Mouse (Mus musculus) C2C12 (cell line): ENCODE data around the gene Ankrd36. TPM values are rescaled to one million over a fixed set of nuclear protein-coding genes. Genes with fewer than 3 reads are reported as not detected.

Experiments
- H3K27me3 ChIP-seq: one replicate; pipeline ENCODE4 v1.6.1; 2011; ENCODE audit not compliant: control insufficient read depth, insufficient read depth, insufficient read length
- H3K36me3 ChIP-seq: one replicate; pipeline ENCODE4 v1.6.1; 2011; ENCODE audit not compliant: control insufficient read depth, insufficient read depth
- H3K4me3 ChIP-seq: one replicate; pipeline ENCODE4 v1.5.1; 2011; ENCODE audit warnings: mild to moderate bottlenecking, control low read depth; ENCODE audit not compliant: poor library complexity, insufficient read depth, severe bottlenecking
- H3K79me2 ChIP-seq: one replicate; pipeline ENCODE4 v1.6.1; 2011; ENCODE audit not compliant: control insufficient read depth, insufficient read depth
- H3K79me3 ChIP-seq: one replicate; pipeline ENCODE4 v1.6.1; 2011; ENCODE audit warnings: low read depth, control low read depth
- H3ac ChIP-seq: one replicate; pipeline ENCODE3; 2011; ENCODE audit warnings: low read depth; ENCODE audit not compliant: control insufficient read depth, insufficient read length
- CEBPB ChIP-seq: IDR thresholded peaks from one replicate; pipeline ENCODE4 v1.6.1; 2011; ENCODE audit warnings: low read depth, mild to moderate bottlenecking, control low read depth, moderate library complexity
- CTCF ChIP-seq: IDR thresholded peaks from one replicate; pipeline ENCODE4 v1.5.1; 2011; ENCODE audit not compliant: control insufficient read depth, insufficient read depth, insufficient read length
- FOSL1 ChIP-seq: IDR thresholded peaks from one replicate; pipeline ENCODE4 v1.8.0; 2011; ENCODE audit warnings: mild to moderate bottlenecking, low read length; ENCODE audit not compliant: poor library complexity, insufficient read depth, severe bottlenecking
- MAX ChIP-seq: IDR thresholded peaks from one replicate; pipeline ENCODE4 v1.6.1; 2011; ENCODE audit warnings: mild to moderate bottlenecking, control low read depth
- MYOD1 ChIP-seq: IDR thresholded peaks from one replicate; pipeline ENCODE4 v1.6.1; 2011; ENCODE audit warnings: low read depth; ENCODE audit not compliant: control insufficient read depth, insufficient read length
- MYOG ChIP-seq: IDR thresholded peaks from one replicate; pipeline ENCODE4 v1.6.1; 2011; ENCODE audit not compliant: control insufficient read depth, insufficient read length; ENCODE audit errors: extremely low read depth
- USF1 ChIP-seq: IDR thresholded peaks from one replicate; pipeline ENCODE4 v1.6.1; 2011; ENCODE audit warnings: low read depth, mild to moderate bottlenecking, control low read depth, moderate library complexity
- polyA plus RNA-seq: library from polyadenylated mRNA; unstranded; fragments of >200 nt; fragmentation: generic; extraction: Trizol; gene quantifications from one replicate; pipeline ENCODE4 v1.2.1, GENCODE M21; 2012; ENCODE audit warnings: missing spikeins

The Ankrd36 gene
- polyA plus RNA-seq, 1 experiment: not detected

DNA sequence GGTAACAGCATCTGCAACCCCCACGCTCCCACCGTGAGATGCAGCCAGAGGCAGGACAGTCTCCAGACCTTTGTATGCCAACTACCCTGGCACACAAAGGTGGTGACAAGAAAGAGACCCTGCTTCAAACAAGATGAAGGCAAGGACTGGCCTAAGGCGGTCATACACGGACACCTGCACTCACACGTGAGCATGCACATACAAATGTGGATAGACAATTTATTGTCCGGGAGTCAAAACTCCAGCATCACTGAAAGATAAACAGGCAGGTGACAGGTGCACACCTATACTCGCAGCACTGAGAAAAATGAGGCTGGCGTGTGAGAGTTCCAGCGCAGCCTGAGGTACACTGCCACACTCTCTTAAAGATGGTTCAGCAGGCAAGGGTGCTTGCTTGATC lies 136.5 kb downstream of the Ankrd36 start:
- Histone ChIP-seq H3K4me3 (no peak overlapping the region), H3ac (no peak overlapping the region), H3K36me3 (peaks cover 6% of the 10 kb centered on the region), H3K79me3 (peaks cover 16% of the 10 kb centered on the region), H3K79me2 (peaks cover 29% of the 10 kb centered on the region), H3K27me3 (no peaks in the 10 kb centered on the region)
- TF ChIP-seq USF1 (no peak), CTCF (no peak), FOSL1 (no peak), MAX (no peak), MYOG (no peak), MYOD1 (no peak), CEBPB (no peak)

DNA sequence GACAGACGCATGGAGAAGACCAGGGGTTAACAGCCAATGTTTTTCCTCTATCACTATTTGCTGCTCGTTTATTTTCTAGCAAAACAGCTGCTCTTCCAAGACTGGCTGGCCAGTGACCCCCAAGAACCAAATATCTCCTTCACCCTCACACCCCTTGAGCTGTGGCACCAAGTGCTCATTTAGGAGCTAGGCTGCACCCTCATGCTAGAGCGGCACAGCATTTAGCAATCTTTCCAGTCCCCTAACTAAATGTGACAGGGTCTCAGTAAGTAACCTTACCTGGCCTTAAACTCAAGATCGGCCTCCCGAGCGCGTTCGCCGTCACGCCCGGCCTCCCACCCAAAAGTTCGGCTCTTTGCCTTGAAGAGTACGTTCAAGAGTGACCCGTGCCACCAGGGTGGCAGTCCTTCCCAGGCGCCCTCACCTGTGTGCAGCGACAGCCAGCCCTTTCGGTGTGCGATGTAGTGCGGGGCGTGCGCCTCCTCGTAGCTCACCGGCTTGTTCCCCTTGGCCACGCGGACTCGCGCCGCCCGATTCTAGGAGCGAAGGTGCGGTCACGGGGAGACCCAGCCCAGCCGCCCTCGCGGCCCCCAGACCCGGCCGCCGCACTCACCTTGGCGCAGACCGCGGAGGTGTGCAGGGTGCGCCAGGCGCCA lies 137.5 kb downstream of the Ankrd36 start:
- TF ChIP-seq CTCF (no peak), MAX (no peak), MYOD1 (no peak)
- Histone ChIP-seq H3K27me3 (no peaks in the 10 kb centered on the region), H3K79me2 (peaks cover 29% of the 10 kb centered on the region), H3ac (peak overlapping the region; percentile 98), H3K36me3 (peaks cover 6% of the 10 kb centered on the region), H3K79me3 (peaks cover 16% of the 10 kb centered on the region), H3K4me3 (peak overlapping the region; percentile 95)

DNA sequence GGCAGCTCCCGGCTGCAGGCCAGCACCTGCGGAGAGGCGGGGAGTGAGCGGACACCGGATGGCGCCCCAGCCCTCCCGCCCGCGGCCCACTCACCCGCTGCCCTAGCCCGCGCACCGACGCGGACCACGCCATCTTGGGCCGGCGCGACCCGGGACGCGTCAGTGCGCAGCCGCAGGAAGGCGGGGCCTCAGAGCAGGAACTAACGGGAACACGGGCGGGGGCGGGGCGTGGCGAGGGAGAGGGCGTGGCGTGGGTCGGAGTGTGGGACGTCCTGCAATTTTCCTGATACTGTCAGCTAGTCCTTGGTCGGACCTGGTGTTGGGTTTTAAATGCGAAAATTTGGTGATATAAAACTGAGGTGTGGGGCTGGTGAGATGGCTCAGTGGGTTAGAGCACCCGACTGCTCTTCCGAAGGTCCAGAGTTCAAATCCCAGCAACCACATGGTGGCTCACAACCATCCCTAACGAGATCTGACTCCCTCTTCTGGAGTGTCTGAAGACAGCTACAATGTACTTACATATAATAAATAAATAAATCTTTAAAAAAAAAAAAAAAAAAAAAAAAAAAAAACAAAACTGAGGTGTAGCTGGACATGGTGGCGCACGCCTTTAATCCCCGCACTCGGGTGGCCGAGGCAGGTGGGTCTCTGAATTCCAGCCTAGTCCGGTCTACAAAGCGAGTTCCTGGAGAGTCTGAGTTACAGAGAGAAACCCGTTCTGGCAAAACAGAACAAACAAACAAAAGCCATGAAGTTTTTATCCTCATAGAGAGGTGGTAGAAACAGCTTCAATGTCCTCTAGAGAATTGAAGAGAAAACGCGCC lies 138.3 kb downstream of the Ankrd36 start:
- Histone ChIP-seq H3K79me2 (peaks cover 29% of the 10 kb centered on the region), H3K36me3 (peaks cover 6% of the 10 kb centered on the region), H3K27me3 (no peaks in the 10 kb centered on the region), H3K4me3 (peak overlapping the region; percentile 95), H3K79me3 (peaks cover 16% of the 10 kb centered on the region), H3ac (peak overlapping the region; percentile 98)
- TF ChIP-seq MYOG (no peak), MYOD1 (no peak), USF1 (no peak), CEBPB (no peak), CTCF (no peak), MAX (no peak), FOSL1 (no peak)

DNA sequence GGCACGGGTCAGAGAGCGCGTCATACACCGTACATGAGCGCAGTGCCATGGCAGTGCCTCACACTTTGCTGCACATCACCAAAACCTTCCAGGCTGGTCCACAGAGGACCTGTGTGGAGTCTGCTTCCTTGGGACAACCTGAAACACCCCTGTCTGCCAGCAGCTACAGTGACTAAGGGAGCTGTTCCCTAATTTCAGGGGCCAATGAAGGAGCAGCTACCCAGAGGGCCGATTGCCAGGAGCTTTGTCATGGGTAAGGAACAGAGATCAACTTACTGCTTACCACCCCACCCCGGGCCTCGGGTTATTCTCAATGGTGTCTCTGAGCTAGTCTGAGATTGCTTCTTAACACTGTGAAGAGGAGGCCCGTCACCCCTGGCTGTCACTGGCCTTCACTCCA lies 145.7 kb downstream of the Ankrd36 start:
- no peak overlapping the region for H3K4me3 ChIP-seq
- TF ChIP-seq CTCF: no peak
- TF ChIP-seq MYOD1: no peak
- TF ChIP-seq MAX: no peak
- no peak for TF ChIP-seq FOSL1
- no peak for TF ChIP-seq CEBPB
- no peak for TF ChIP-seq MYOG
- TF ChIP-seq USF1: no peak
- H3K79me2 ChIP-seq: no peaks in the 10 kb centered on the region
- H3K36me3 ChIP-seq: peaks cover 58% of the 10 kb centered on the region
- no peaks in the 10 kb centered on the region for H3K79me3 ChIP-seq
- no peak overlapping the region for H3ac ChIP-seq
- no peaks in the 10 kb centered on the region for H3K27me3 ChIP-seq

DNA sequence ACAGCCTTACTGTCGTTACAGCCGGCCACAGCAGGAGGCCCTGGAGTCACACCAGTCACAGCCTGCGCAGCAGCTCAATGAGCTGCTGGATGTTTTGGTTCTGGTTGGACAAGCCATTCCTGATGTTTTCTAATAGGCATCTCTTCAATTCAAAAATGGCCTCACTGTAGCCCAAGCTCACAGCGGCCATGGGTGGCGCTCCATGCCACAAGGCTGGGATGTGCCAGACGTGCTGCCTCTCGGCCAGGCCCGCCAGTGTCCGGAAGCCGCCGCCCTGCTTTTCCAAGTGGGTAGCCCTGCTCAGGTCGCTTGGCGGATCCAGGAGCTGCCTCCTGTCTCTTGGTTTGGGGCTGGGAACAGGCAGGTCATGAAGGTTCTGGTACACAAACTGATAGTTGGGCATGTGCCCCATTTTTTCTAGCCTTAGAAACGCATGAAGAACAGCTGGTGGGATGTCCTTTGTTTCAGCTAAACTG lies 146.2 kb downstream of the Ankrd36 start, which contains the start of gene Mrps24:
Gene Mrps24 (minus strand): TSS at position 51 of the 476 bp plus-strand sequence.
- Histone ChIP-seq H3K36me3 (peaks cover 58% of the 10 kb centered on the region), H3K79me3 (no peaks in the 10 kb centered on the region), H3K27me3 (no peaks in the 10 kb centered on the region), H3K4me3 (no peak within 1 kb of the TSS), H3K79me2 (no peaks in the 10 kb centered on the region), H3ac (no peak within 1 kb of the TSS)
- TF ChIP-seq MAX (no peak), CEBPB (no peak), MYOG (no peak), USF1 (no peak), CTCF (no peak), FOSL1 (no peak), MYOD1 (no peak)

DNA sequence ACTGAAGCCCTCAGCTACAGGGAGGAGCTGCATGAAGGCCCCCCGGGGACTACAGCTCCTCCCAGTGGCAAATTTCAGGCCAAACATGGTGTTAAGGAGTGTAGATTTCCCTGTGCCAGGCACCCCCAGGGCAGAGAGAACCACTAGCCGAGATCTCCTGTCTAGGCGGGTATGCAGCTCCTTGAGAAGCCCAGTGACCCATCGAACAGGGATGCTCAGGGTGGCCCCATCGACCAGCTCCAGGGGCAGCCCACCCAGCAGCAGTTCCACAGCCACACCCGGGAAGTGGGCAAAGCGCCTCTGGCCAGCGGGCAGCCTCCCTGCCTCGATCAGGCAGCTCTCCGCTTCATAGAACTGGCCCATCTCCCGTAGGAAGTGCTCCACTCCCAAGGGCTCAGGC lies 146.8 kb downstream of the Ankrd36 start:
- Histone ChIP-seq H3K27me3 (no peaks in the 10 kb centered on the region), H3ac (no peak overlapping the region), H3K36me3 (peaks cover 58% of the 10 kb centered on the region), H3K79me2 (no peaks in the 10 kb centered on the region), H3K79me3 (no peaks in the 10 kb centered on the region), H3K4me3 (no peak overlapping the region)
- TF ChIP-seq CEBPB (no peak), MYOG (no peak), USF1 (no peak), CTCF (no peak), FOSL1 (no peak), MYOD1 (no peak), MAX (no peak)
